Mouse (Mus musculus): ENCODE measurements around the gene Slc29a1.

- TF ChIP-seq CTCF (IDR thresholded peaks at IDR 0.05; ENCODE audit: borderline replicate concordance, extremely low read depth, insufficient read depth, insufficient read length) (no peak), POLR2A (IDR thresholded peaks at IDR 0.05; ENCODE audit: borderline replicate concordance, extremely low read depth, insufficient read depth, insufficient read length, poor library complexity, severe bottlenecking) (no peak)
Observed at GRCm38 (mm10) chr17:45616679-45617078, 17.3 kb upstream of the Slc29a1 start.
